Mouse (Mus musculus): ENCODE data around the gene Fam126b.

DNA sequence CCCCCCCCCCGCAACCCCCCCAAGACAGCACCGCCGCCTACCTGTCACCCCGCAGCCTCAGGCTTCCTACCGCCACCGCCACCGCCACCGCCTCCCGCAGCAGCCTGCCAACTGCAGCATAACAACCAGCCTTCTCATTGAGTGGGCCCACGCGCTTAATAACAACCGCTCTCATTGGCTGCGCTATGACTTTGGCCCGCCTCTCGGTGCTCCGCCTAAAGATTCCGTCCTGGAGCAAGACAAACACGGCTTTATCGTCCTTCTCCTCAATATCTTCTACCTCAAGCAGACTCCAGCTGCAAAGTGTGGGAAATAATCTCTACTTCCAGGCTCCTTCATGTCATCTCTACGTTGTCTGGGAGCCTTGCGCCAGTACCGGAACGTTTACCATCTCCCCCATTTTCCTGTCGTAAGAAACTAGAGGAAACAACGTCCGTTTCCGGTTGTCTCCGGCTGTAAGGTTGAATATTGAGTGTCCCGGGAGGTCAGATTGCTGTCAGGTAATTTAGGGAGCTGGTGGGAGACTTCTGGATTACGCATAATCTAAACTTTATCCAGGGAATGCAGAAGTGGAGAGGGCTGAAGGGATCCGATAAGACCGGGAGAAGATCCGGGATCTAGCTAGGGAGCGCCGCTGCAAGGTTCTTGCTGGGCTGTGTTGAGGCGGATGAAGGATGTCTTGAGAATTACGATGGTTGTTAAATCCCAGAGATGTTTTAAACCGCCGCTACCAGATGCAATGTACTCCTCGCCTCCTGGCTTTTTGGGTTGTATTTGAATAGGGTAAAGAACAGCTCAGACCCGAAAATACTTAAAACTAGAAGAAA lies at the start of gene Fam126b, which contains the start of gene Ndufb3:
- no peak for TF ChIP-seq CTCF (IDR thresholded peaks at IDR 0.05; ENCODE audit: control insufficient read depth, insufficient read depth, insufficient read length)
- peak; percentile 16 for TF ChIP-seq MAX (IDR thresholded peaks at IDR 0.05)
